Mouse (Mus musculus): Measurements from ENCODE around the gene Sema7a.

- TF ChIP-seq POLR2A (IDR thresholded peaks at IDR 0.05; ENCODE audit: low read depth, low read length) (no peak), CTCF (IDR thresholded peaks at IDR 0.05; ENCODE audit: extremely low read depth, insufficient read depth, insufficient read length, insufficient replicate concordance) (no peak)
Measured at GRCm38 (mm10) chr9:57956196-57956837, 16.4 kb downstream of the Sema7a start.
